Mouse (Mus musculus) liver, postnatal 0 days (tissue): Measurements from ENCODE around the gene Abcb5. TPM values are rescaled to one million over a fixed set of nuclear protein-coding genes. Genes with fewer than 3 reads are reported as not detected.

ENCODE experiments used
- ATAC-seq: fragments of 200-750 bp; cut with Nextera tagmentation; 2 replicates; pipeline ENCODE4 v1.8.0; 2017; ENCODE audit warnings: mild to moderate bottlenecking, moderate library complexity
- DNase-seq: peaks from one replicate; pipeline ENCODE4 v3.0.0-alpha.2; 2016
- H3K27ac ChIP-seq: fragments of 300-500 bp; sonication (generic); 2 replicates; pipeline ENCODE4 v1.5.1; 2014; ENCODE audit warnings: antibody characterized with exemption, moderate library complexity, mild to moderate bottlenecking, low read depth
- H3K27me3 ChIP-seq: fragments of 300-500 bp; sonication (generic); 2 replicates; pipeline ENCODE4 v1.6.1; 2014; ENCODE audit warnings: low read length, control low read depth, mixed read lengths; ENCODE audit not compliant: insufficient read depth
- H3K36me3 ChIP-seq: fragments of 300-500 bp; sonication (generic); replicated peaks from 2 replicates; pipeline ENCODE4 v1.6.1; 2014; ENCODE audit warnings: mild to moderate bottlenecking, control low read depth, low read length, moderate library complexity, mixed read lengths; ENCODE audit not compliant: insufficient read depth
- H3K4me1 ChIP-seq: fragments of 300-500 bp; sonication (generic); 2 replicates; pipeline ENCODE4 v1.6.1; 2014; ENCODE audit warnings: antibody characterized with exemption, mild to moderate bottlenecking, control low read depth; ENCODE audit not compliant: insufficient read depth
- H3K4me2 ChIP-seq: fragments of 300-500 bp; sonication (generic); 2 replicates; pipeline ENCODE4 v1.6.1; 2014; ENCODE audit warnings: low read depth, mild to moderate bottlenecking, low read length, moderate library complexity, mixed read lengths
- H3K4me3 ChIP-seq: fragments of 300-500 bp; sonication (generic); 2 replicates; pipeline ENCODE4 v1.5.1; 2014; ENCODE audit warnings: low read depth, low read length
- H3K9ac ChIP-seq: fragments of 300-500 bp; sonication (generic); replicated peaks from 2 replicates; pipeline ENCODE4 v1.6.1; 2014; ENCODE audit warnings: mild to moderate bottlenecking, moderate library complexity
- H3K9me3 ChIP-seq: fragments of 300-500 bp; sonication (generic); 2 replicates; pipeline ENCODE4 v1.6.1; 2016; ENCODE audit warnings: mild to moderate bottlenecking, control low read depth, low read length, mixed read lengths
- CTCF ChIP-seq: sonication (generic); IDR thresholded peaks from 2 replicates; pipeline ENCODE4 v1.5.1; 2016; ENCODE audit warnings: antibody characterized with exemption, low read depth
- EP300 ChIP-seq: IDR thresholded peaks from 2 replicates; pipeline ENCODE4 v1.6.1; 2016; ENCODE audit warnings: antibody characterized with exemption, low read depth, mild to moderate bottlenecking
- WGBS: fragments of 180-500 bp; shearing (Covaris S2); extraction: QIAGEN DNeasy Blood & Tissue Kit; methylation state at CpG from one replicate; pipeline ENCODE4 v1.1.7; 2014; ENCODE audit not compliant: insufficient replicate concordance; 5-methylcytosine and 5-hydroxymethylcytosine counted together
- polyA plus RNA-seq: library from polyadenylated mRNA; unstranded; fragments of >200 nt; fragmentation: Nextera tagmentation; extraction: Ambion mirVana; gene quantifications from 2 replicates; pipeline ENCODE4 v1.2.1, GENCODE M21; 2015

Abcb5 gene
- polyA plus RNA-seq, 1 experiment from 2014 or later, result not detected

DNA sequence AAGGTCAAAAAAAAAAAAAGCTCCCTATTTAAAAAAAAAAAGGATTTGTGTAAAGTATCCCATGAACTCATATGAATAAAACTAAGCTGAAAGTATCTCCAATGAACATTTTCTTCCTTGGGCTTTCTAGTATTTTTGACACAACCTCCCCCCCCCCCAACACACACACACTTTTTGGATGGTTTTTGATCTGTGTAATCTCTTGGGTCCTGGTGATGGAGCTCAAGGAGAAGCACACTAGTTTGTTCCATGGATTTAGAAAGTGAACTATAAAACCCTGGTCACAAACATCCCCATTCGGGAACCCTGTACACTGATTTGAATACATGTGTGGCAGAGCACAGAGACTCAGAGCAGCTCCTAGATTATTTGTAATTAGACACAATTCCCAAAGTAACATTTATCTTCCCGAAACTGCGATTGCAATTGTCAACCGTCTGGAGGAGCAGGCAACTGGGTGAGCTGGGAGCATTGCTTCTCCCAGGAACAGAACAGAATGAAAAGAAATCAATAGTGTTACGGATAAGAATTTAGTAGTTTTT is 124.8 kb downstream of the Abcb5 start:
- ATAC-seq, result no peak
- H3K36me3 ChIP-seq, result no peaks in the 10 kb centered on the region
- no peaks in the 10 kb centered on the region for H3K9me3 ChIP-seq
- no peak overlapping the region for H3K9ac ChIP-seq
- H3K27me3 ChIP-seq, result peaks cover 97% of the 10 kb centered on the region
- no peak overlapping the region for H3K4me2 ChIP-seq
- WGBS, result 9% methylated on average over 5 of the region's 5 CpGs
- H3K27ac ChIP-seq, result no peak overlapping the region
- 0 out of 2 replicates have a peak, but pooled peaks cover 2% of the 10 kb centered on the region for H3K4me1 ChIP-seq
- no peak overlapping the region for H3K4me3 ChIP-seq
- TF ChIP-seq EP300 (no peak), CTCF (no peak)
- no peak for DNase-seq

- no peak overlapping the region for H3K9ac ChIP-seq
- no peak for ATAC-seq
- no peaks in the 10 kb centered on the region for H3K9me3 ChIP-seq
- no peak overlapping the region for H3K27ac ChIP-seq
- no peak for DNase-seq
- no peak overlapping the region for H3K4me2 ChIP-seq
- H3K27me3 ChIP-seq, result peaks cover 97% of the 10 kb centered on the region
- H3K4me3 ChIP-seq, result no peak overlapping the region
- WGBS, result 8% methylated on average over 12 of the region's 12 CpGs
- TF ChIP-seq EP300, result no peak
- no peak for TF ChIP-seq CTCF
- H3K4me1 ChIP-seq, result 0 out of 2 replicates have a peak, but pooled peaks cover 2% of the 10 kb centered on the region
- no peaks in the 10 kb centered on the region for H3K36me3 ChIP-seq
Measured at GRCm38 (mm10) chr12:118840861-118841260, 125.4 kb downstream of the Abcb5 start.

GRCm38 (mm10) chr12:118840301-118840700 is 125.9 kb downstream of the Abcb5 start:
- ATAC-seq (no peak), DNase-seq (no peak)
- Histone ChIP-seq H3K36me3 (no peaks in the 10 kb centered on the region), H3K4me2 (no peak overlapping the region), H3K4me1 (0 out of 2 replicates have a peak, but pooled peaks cover 2% of the 10 kb centered on the region), H3K4me3 (no peak overlapping the region), H3K27me3 (peaks cover 95% of the 10 kb centered on the region), H3K9me3 (no peaks in the 10 kb centered on the region), H3K27ac (no peak overlapping the region), H3K9ac (no peak overlapping the region)
- 3% methylated on average over 15 of the region's 15 CpGs for WGBS
- TF ChIP-seq EP300 (no peak), CTCF (no peak)

DNA sequence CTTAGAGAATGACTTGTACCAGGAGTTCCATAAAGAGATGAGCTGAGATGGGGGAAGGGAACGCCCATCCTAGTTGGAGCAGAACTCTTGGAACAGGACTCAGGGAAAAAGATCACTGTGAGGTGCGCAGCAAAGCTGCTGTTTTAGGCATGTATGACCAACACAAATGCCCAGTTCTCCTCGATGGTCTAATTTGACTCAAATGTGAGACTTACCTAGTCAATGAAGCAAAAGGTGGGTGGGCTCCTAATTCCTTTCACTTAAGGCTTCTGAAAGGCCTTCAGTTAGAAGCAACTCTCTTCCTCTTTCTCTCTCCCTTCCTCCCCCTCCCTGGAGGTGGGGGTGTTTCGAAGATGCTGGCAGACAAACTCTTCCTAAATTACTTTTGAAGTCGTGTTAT is 126.8 kb downstream of the Abcb5 start:
- Histone ChIP-seq H3K4me3 (no peak overlapping the region), H3K9me3 (no peaks in the 10 kb centered on the region), H3K9ac (no peak overlapping the region), H3K4me1 (0 out of 2 replicates have a peak, but pooled peaks cover 2% of the 10 kb centered on the region), H3K36me3 (no peaks in the 10 kb centered on the region), H3K4me2 (no peak overlapping the region), H3K27ac (no peak overlapping the region), H3K27me3 (peaks cover 86% of the 10 kb centered on the region)
- 9% methylated on average over 5 of the region's 5 CpGs for WGBS
- DNase-seq, result no peak
- no peak for TF ChIP-seq EP300
- no peak for TF ChIP-seq CTCF
- no peak for ATAC-seq

DNA sequence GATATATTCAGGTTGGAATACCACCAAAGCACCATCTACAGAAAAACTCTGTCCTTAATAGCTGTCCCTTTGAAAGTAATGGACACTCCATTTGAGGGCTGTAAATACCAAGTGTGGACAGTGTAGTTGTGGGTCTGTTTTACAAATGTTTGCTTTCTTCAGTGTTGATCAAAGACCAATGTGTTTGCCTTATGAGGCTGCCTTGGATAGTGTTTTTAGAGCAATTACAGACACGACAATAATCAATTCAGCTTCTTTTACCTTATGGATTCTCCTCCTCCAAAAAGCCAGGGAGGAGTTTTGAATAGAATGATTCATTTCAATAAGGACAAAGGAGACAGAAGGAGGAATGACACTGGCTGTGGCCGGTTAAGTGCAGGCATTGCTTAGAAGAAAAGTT is 128.0 kb downstream of the Abcb5 start:
- Histone ChIP-seq H3K4me2 (no peak overlapping the region), H3K4me3 (no peak overlapping the region), H3K4me1 (0 out of 2 replicates have a peak, but pooled peaks cover 2% of the 10 kb centered on the region), H3K36me3 (no peaks in the 10 kb centered on the region), H3K27ac (no peak overlapping the region), H3K9me3 (no peaks in the 10 kb centered on the region), H3K27me3 (peaks cover 75% of the 10 kb centered on the region), H3K9ac (no peak overlapping the region)
- no peak for ATAC-seq
- TF ChIP-seq CTCF, result no peak
- TF ChIP-seq EP300, result no peak
- DNase-seq, result no peak
- 6% methylated on average over 2 of the region's 2 CpGs for WGBS

GRCm38 (mm10) chr12:118837361-118837760 is 128.9 kb downstream of the Abcb5 start:
- Histone ChIP-seq H3K36me3 (no peaks in the 10 kb centered on the region), H3K9me3 (no peaks in the 10 kb centered on the region), H3K9ac (no peak overlapping the region), H3K4me2 (no peak overlapping the region), H3K27me3 (peaks cover 66% of the 10 kb centered on the region), H3K4me3 (peak overlapping the region; percentile 47; the same call in 1 of the 2 replicates), H3K27ac (no peak overlapping the region), H3K4me1 (0 out of 2 replicates have a peak, but pooled peaks cover 2% of the 10 kb centered on the region)
- DNase-seq (no peak), ATAC-seq (no peak)
- TF ChIP-seq CTCF (no peak), EP300 (no peak)
- WGBS, result 3% methylated on average over 11 of the region's 11 CpGs
